Mouse (Mus musculus): Measurements from ENCODE around the gene Mtus2. TPM values are rescaled to one million over a fixed set of nuclear protein-coding genes. Genes with fewer than 3 reads are reported as not detected.

The Mtus2 gene
- polyA plus RNA-seq, 1 experiment from 2014 or later: 20.4 TPM

DNA sequence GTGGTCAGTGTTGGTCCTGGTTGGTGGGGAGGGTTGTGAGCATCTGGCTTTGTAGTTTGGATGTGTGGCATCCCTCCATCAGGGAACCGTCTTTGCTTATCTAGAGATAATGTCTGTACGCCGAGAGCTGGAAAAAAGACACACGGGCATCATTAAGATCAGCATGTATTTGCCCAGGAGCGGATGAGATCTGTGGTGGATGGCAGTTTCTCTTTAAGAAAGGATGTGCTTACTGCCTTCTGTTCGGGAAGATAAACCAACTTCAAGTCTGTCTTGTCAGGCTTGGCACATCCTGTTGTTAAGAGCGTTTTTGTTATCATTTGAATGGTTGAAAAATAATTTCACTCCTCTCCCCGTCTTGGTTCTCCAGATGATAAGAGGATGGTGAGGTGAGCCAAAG is 58.3 kb downstream of the Mtus2 start:
- H3K4me3 ChIP-seq (ENCODE audit: low read length): no peak overlapping the region
- H3K27me3 ChIP-seq (replicated peaks; ENCODE audit: control insufficient read depth, insufficient read depth, low read length): no peaks in the 10 kb centered on the region

GRCm38 (mm10) chr5:148017371-148017770 is 60.3 kb downstream of the Mtus2 start:
- ATAC-seq: no peak

More for the DNA sequence above, 58.3 kb downstream of the Mtus2 start:
- Histone ChIP-seq H3K9me3 (ENCODE audit: control insufficient read depth, low read length) (no peaks in the 10 kb centered on the region), H3K4me2 (ENCODE audit: low read depth, low read length) (no peak overlapping the region), H3K9ac (ENCODE audit: low read depth, low read length) (no peak overlapping the region), H3K36me3 (ENCODE audit: control insufficient read depth, insufficient read depth, low read length) (no peaks in the 10 kb centered on the region), H3K27ac (ENCODE audit: low read length) (no peak overlapping the region), H3K4me1 (ENCODE audit: control insufficient read depth, insufficient read depth, low read length) (peaks cover 3% of the 10 kb centered on the region)
- WGBS: 61% methylated on average over 8 of the region's 8 CpGs
- ATAC-seq: no peak

DNA sequence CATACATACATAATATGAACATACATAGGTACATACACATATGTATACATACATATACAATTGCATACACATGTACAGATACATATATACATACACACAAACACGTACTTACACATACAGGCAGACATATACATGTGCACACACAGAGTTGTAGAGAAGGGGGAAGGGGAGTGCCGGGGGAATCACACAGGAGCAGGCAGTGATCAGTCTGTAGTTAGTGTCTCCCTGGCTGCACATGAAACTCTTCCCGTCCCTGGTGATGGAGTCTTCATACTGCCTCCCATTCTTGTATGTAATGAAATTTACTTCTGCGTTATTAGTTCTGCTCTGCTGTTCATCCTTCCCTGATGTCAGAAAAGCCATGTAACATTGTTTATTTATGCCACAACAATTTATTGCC is 65.7 kb downstream of the Mtus2 start:
- Histone ChIP-seq H3K4me3 (ENCODE audit: low read length) (no peak overlapping the region), H3K9ac (ENCODE audit: low read depth, low read length) (no peak overlapping the region), H3K9me3 (ENCODE audit: control insufficient read depth, low read length) (no peaks in the 10 kb centered on the region), H3K4me1 (ENCODE audit: control insufficient read depth, insufficient read depth, low read length) (no peaks in the 10 kb centered on the region), H3K36me3 (ENCODE audit: control insufficient read depth, insufficient read depth, low read length) (no peaks in the 10 kb centered on the region), H3K27me3 (replicated peaks; ENCODE audit: control insufficient read depth, insufficient read depth, low read length) (no peaks in the 10 kb centered on the region), H3K27ac (ENCODE audit: low read length) (no peak overlapping the region), H3K4me2 (ENCODE audit: low read depth, low read length) (no peak overlapping the region)
- WGBS: 67% methylated on average over 4 of the region's 4 CpGs
- no peak for ATAC-seq

More at GRCm38 (mm10) chr5:148017371-148017770, 60.3 kb downstream of the Mtus2 start:
- Histone ChIP-seq H3K4me1 (ENCODE audit: control insufficient read depth, insufficient read depth, low read length) (peaks cover 3% of the 10 kb centered on the region), H3K27me3 (replicated peaks; ENCODE audit: control insufficient read depth, insufficient read depth, low read length) (no peaks in the 10 kb centered on the region), H3K9ac (ENCODE audit: low read depth, low read length) (no peak overlapping the region), H3K4me2 (ENCODE audit: low read depth, low read length) (no peak overlapping the region), H3K36me3 (ENCODE audit: control insufficient read depth, insufficient read depth, low read length) (no peaks in the 10 kb centered on the region), H3K27ac (ENCODE audit: low read length) (no peak overlapping the region), H3K4me3 (ENCODE audit: low read length) (no peak overlapping the region), H3K9me3 (ENCODE audit: control insufficient read depth, low read length) (no peaks in the 10 kb centered on the region)
- WGBS: 91% methylated on average over 11 of the region's 11 CpGs

DNA sequence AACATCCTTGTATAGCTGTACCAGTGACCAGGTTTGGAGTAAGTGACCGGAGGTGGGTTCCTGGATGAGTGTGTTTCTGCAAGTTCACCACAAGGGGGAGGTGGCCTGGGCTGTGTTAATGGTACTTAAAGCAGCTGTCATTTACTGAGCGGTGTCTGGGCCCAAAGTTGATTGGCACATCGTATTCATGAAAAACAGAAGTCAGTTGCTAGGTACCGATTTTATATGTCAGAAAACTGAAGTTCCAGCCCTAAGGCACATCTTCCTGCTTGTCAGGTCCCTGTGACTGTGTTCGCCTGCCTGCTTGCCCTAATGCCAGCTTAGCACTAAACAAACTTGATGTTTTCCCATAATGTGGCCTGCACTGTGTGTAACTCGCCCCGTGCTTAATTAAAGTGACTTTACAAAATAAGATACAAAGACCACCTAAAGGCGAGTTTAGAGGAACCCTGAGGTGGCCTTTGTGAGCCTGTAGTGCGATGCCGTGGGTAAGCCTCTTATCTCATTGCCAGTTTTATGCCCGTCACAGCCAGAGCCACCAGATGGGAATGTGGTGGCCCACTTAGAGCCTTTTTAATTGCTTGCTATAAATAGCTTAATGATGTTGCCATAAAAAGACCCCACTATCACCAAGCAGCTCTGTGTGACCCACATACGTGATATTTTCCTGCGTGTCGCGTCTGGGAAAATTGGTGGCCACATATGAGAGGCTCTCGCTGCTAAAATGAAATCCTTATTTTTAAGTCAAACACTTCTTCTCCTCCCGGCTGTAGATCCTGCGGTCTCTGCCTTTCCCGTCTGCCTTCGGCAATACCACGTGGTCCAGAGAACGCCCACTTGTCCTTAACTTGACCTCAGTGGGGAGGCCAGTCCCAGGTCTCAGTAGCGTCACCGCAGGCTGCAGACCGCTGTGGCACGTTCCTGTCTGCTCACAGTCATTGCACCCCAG is 69.6 kb downstream of the Mtus2 start:
- H3K4me2 ChIP-seq (ENCODE audit: low read depth, low read length): no peak overlapping the region
- H3K4me3 ChIP-seq (ENCODE audit: low read length): no peak overlapping the region
- 62% methylated on average over 26 of the region's 26 CpGs for WGBS
- H3K36me3 ChIP-seq (ENCODE audit: control insufficient read depth, insufficient read depth, low read length): no peaks in the 10 kb centered on the region
- ATAC-seq: no peak
- no peaks in the 10 kb centered on the region for H3K9me3 ChIP-seq (ENCODE audit: control insufficient read depth, low read length)
- no peak overlapping the region for H3K9ac ChIP-seq (ENCODE audit: low read depth, low read length)
- no peaks in the 10 kb centered on the region for H3K27me3 ChIP-seq (replicated peaks; ENCODE audit: control insufficient read depth, insufficient read depth, low read length)
- no peak overlapping the region for H3K27ac ChIP-seq (ENCODE audit: low read length)
- H3K4me1 ChIP-seq (ENCODE audit: control insufficient read depth, insufficient read depth, low read length): 0 out of 2 replicates have a peak, but pooled peaks cover 3% of the 10 kb centered on the region

- H3K36me3 ChIP-seq (ENCODE audit: control insufficient read depth, insufficient read depth, low read length): no peaks in the 10 kb centered on the region
- H3K9me3 ChIP-seq (ENCODE audit: control insufficient read depth, low read length): no peaks in the 10 kb centered on the region
- H3K4me1 ChIP-seq (ENCODE audit: control insufficient read depth, insufficient read depth, low read length): 0 out of 2 replicates have a peak, but pooled peaks cover 3% of the 10 kb centered on the region
- no peak for ATAC-seq
- no peaks in the 10 kb centered on the region for H3K27me3 ChIP-seq (replicated peaks; ENCODE audit: control insufficient read depth, insufficient read depth, low read length)
- H3K9ac ChIP-seq (ENCODE audit: low read depth, low read length): no peak overlapping the region
- no peak overlapping the region for H3K4me2 ChIP-seq (ENCODE audit: low read depth, low read length)
- no peak overlapping the region for H3K27ac ChIP-seq (ENCODE audit: low read length)
- no peak overlapping the region for H3K4me3 ChIP-seq (ENCODE audit: low read length)
- 74% methylated on average over 13 of the region's 13 CpGs for WGBS
Observed at GRCm38 (mm10) chr5:148027985-148028384, 70.9 kb downstream of the Mtus2 start.

GRCm38 (mm10) chr5:148041661-148042060 is 84.5 kb downstream of the Mtus2 start:
- ATAC-seq: no peak
- H3K27ac ChIP-seq (ENCODE audit: low read length): no peak overlapping the region
- peaks cover 8% of the 10 kb centered on the region for H3K9me3 ChIP-seq (ENCODE audit: control insufficient read depth, low read length)
- H3K4me2 ChIP-seq (ENCODE audit: low read depth, low read length): no peak overlapping the region
- H3K9ac ChIP-seq (ENCODE audit: low read depth, low read length): no peak overlapping the region
- no peaks in the 10 kb centered on the region for H3K4me1 ChIP-seq (ENCODE audit: control insufficient read depth, insufficient read depth, low read length)
- no peaks in the 10 kb centered on the region for H3K27me3 ChIP-seq (replicated peaks; ENCODE audit: control insufficient read depth, insufficient read depth, low read length)
- 95% methylated on average over 7 of the region's 7 CpGs for WGBS
- H3K4me3 ChIP-seq (ENCODE audit: low read length): no peak overlapping the region
- no peaks in the 10 kb centered on the region for H3K36me3 ChIP-seq (ENCODE audit: control insufficient read depth, insufficient read depth, low read length)

GRCm38 (mm10) chr5:148048200-148048599 is 91.1 kb downstream of the Mtus2 start:
- peaks cover 8% of the 10 kb centered on the region for H3K9me3 ChIP-seq (ENCODE audit: control insufficient read depth, low read length)
- 80% methylated on average over 11 of the region's 11 CpGs for WGBS
- H3K4me3 ChIP-seq (ENCODE audit: low read length): no peak overlapping the region
- no peaks in the 10 kb centered on the region for H3K36me3 ChIP-seq (ENCODE audit: control insufficient read depth, insufficient read depth, low read length)
- no peak for ATAC-seq
- no peaks in the 10 kb centered on the region for H3K27me3 ChIP-seq (replicated peaks; ENCODE audit: control insufficient read depth, insufficient read depth, low read length)
- no peak overlapping the region for H3K9ac ChIP-seq (ENCODE audit: low read depth, low read length)
- no peaks in the 10 kb centered on the region for H3K4me1 ChIP-seq (ENCODE audit: control insufficient read depth, insufficient read depth, low read length)
- H3K27ac ChIP-seq (ENCODE audit: low read length): no peak overlapping the region
- H3K4me2 ChIP-seq (ENCODE audit: low read depth, low read length): no peak overlapping the region

GRCm38 (mm10) chr5:148049304-148049703 is 92.2 kb downstream of the Mtus2 start:
- WGBS: 96% methylated on average over 2 of the region's 2 CpGs
- Histone ChIP-seq H3K36me3 (ENCODE audit: control insufficient read depth, insufficient read depth, low read length) (no peaks in the 10 kb centered on the region), H3K9me3 (ENCODE audit: control insufficient read depth, low read length) (0 out of 2 replicates have a peak, but pooled peaks cover 4% of the 10 kb centered on the region), H3K9ac (ENCODE audit: low read depth, low read length) (no peak overlapping the region), H3K4me2 (ENCODE audit: low read depth, low read length) (no peak overlapping the region), H3K27ac (ENCODE audit: low read length) (no peak overlapping the region), H3K4me3 (ENCODE audit: low read length) (no peak overlapping the region), H3K4me1 (ENCODE audit: control insufficient read depth, insufficient read depth, low read length) (no peaks in the 10 kb centered on the region), H3K27me3 (replicated peaks; ENCODE audit: control insufficient read depth, insufficient read depth, low read length) (no peaks in the 10 kb centered on the region)
- no peak for ATAC-seq

- Histone ChIP-seq H3K27me3 (replicated peaks; ENCODE audit: control insufficient read depth, insufficient read depth, low read length) (no peaks in the 10 kb centered on the region), H3K9me3 (ENCODE audit: control insufficient read depth, low read length) (no peaks in the 10 kb centered on the region), H3K27ac (ENCODE audit: low read length) (no peak overlapping the region), H3K9ac (ENCODE audit: low read depth, low read length) (no peak overlapping the region), H3K36me3 (ENCODE audit: control insufficient read depth, insufficient read depth, low read length) (no peaks in the 10 kb centered on the region), H3K4me3 (ENCODE audit: low read length) (no peak overlapping the region), H3K4me2 (ENCODE audit: low read depth, low read length) (no peak overlapping the region), H3K4me1 (ENCODE audit: control insufficient read depth, insufficient read depth, low read length) (no peaks in the 10 kb centered on the region)
- ATAC-seq: no peak
- WGBS: 69% methylated on average over 13 of the region's 13 CpGs
Observed at GRCm38 (mm10) chr5:148052846-148053608, 95.9 kb downstream of the Mtus2 start.
